Mouse (Mus musculus) C2C12 (cell line): Measurements from ENCODE around the gene Thegl. TPM values are rescaled to one million over a fixed set of nuclear protein-coding genes. Genes with fewer than 3 reads are reported as not detected.

Experiments
- H3K27me3 ChIP-seq: one replicate; pipeline ENCODE4 v1.6.1; 2011; ENCODE audit not compliant: control insufficient read depth, insufficient read depth, insufficient read length
- H3K36me3 ChIP-seq: one replicate; pipeline ENCODE4 v1.6.1; 2011; ENCODE audit not compliant: control insufficient read depth, insufficient read depth
- H3K4me3 ChIP-seq: one replicate; pipeline ENCODE4 v1.5.1; 2011; ENCODE audit warnings: mild to moderate bottlenecking, control low read depth; ENCODE audit not compliant: poor library complexity, insufficient read depth, severe bottlenecking
- H3K79me2 ChIP-seq: one replicate; pipeline ENCODE4 v1.6.1; 2011; ENCODE audit not compliant: control insufficient read depth, insufficient read depth
- H3K79me3 ChIP-seq: one replicate; pipeline ENCODE4 v1.6.1; 2011; ENCODE audit warnings: low read depth, control low read depth
- H3ac ChIP-seq: one replicate; pipeline ENCODE3; 2011; ENCODE audit warnings: low read depth; ENCODE audit not compliant: control insufficient read depth, insufficient read length
- CEBPB ChIP-seq: IDR thresholded peaks from one replicate; pipeline ENCODE4 v1.6.1; 2011; ENCODE audit warnings: low read depth, mild to moderate bottlenecking, control low read depth, moderate library complexity
- CTCF ChIP-seq: IDR thresholded peaks from one replicate; pipeline ENCODE4 v1.5.1; 2011; ENCODE audit not compliant: control insufficient read depth, insufficient read depth, insufficient read length
- FOSL1 ChIP-seq: IDR thresholded peaks from one replicate; pipeline ENCODE4 v1.8.0; 2011; ENCODE audit warnings: mild to moderate bottlenecking, low read length; ENCODE audit not compliant: poor library complexity, insufficient read depth, severe bottlenecking
- MAX ChIP-seq: IDR thresholded peaks from one replicate; pipeline ENCODE4 v1.6.1; 2011; ENCODE audit warnings: mild to moderate bottlenecking, control low read depth
- MYOD1 ChIP-seq: IDR thresholded peaks from one replicate; pipeline ENCODE4 v1.6.1; 2011; ENCODE audit warnings: low read depth; ENCODE audit not compliant: control insufficient read depth, insufficient read length
- MYOG ChIP-seq: IDR thresholded peaks from one replicate; pipeline ENCODE4 v1.6.1; 2011; ENCODE audit not compliant: control insufficient read depth, insufficient read length; ENCODE audit errors: extremely low read depth
- USF1 ChIP-seq: IDR thresholded peaks from one replicate; pipeline ENCODE4 v1.6.1; 2011; ENCODE audit warnings: low read depth, mild to moderate bottlenecking, control low read depth, moderate library complexity
- polyA plus RNA-seq: library from polyadenylated mRNA; unstranded; fragments of >200 nt; fragmentation: generic; extraction: Trizol; gene quantifications from one replicate; pipeline ENCODE4 v1.2.1, GENCODE M21; 2012; ENCODE audit warnings: missing spikeins

The Thegl gene
- polyA plus RNA-seq, 1 experiment: not detected

- H3K27me3 ChIP-seq: no peaks in the 10 kb centered on the region
- no peak overlapping the region for H3K4me3 ChIP-seq
- H3K79me3 ChIP-seq: no peaks in the 10 kb centered on the region
- H3ac ChIP-seq: no peak overlapping the region
- H3K79me2 ChIP-seq: no peaks in the 10 kb centered on the region
- H3K36me3 ChIP-seq: no peaks in the 10 kb centered on the region
- no peak for TF ChIP-seq MYOD1
- TF ChIP-seq CTCF: no peak
- TF ChIP-seq FOSL1: no peak
- TF ChIP-seq USF1: no peak
- TF ChIP-seq MYOG: no peak
- TF ChIP-seq MAX: no peak
- no peak for TF ChIP-seq CEBPB
These were observed 84.2 kb downstream of the Thegl start for GRCm38 (mm10) chr5:77099997-77100380.

- Histone ChIP-seq H3K36me3 (no peaks in the 10 kb centered on the region), H3K79me2 (no peaks in the 10 kb centered on the region), H3K79me3 (no peaks in the 10 kb centered on the region), H3K4me3 (no peak overlapping the region), H3ac (no peak overlapping the region), H3K27me3 (no peaks in the 10 kb centered on the region)
- no peak for TF ChIP-seq MAX
- TF ChIP-seq CEBPB: no peak
- no peak for TF ChIP-seq MYOD1
- no peak for TF ChIP-seq CTCF
- no peak for TF ChIP-seq USF1
- no peak for TF ChIP-seq MYOG
- no peak for TF ChIP-seq FOSL1
These were observed 84.9 kb downstream of the Thegl start for GRCm38 (mm10) chr5:77100691-77101090.

GRCm38 (mm10) chr5:77102522-77103365 lies 86.9 kb downstream of the Thegl start:
- Histone ChIP-seq H3K27me3 (no peaks in the 10 kb centered on the region), H3K79me3 (no peaks in the 10 kb centered on the region), H3K36me3 (no peaks in the 10 kb centered on the region), H3K4me3 (no peak overlapping the region), H3K79me2 (no peaks in the 10 kb centered on the region), H3ac (no peak overlapping the region)
- TF ChIP-seq MYOG: no peak
- TF ChIP-seq MYOD1: no peak
- no peak for TF ChIP-seq CEBPB
- no peak for TF ChIP-seq MAX
- TF ChIP-seq USF1: no peak
- no peak for TF ChIP-seq CTCF
- TF ChIP-seq FOSL1: no peak

- Histone ChIP-seq H3K27me3 (no peaks in the 10 kb centered on the region), H3K79me3 (no peaks in the 10 kb centered on the region), H3ac (no peak overlapping the region), H3K36me3 (no peaks in the 10 kb centered on the region), H3K79me2 (no peaks in the 10 kb centered on the region), H3K4me3 (no peak overlapping the region)
- TF ChIP-seq MYOG: no peak
- TF ChIP-seq CTCF: no peak
- no peak for TF ChIP-seq FOSL1
- TF ChIP-seq MYOD1: no peak
- TF ChIP-seq CEBPB: no peak
- no peak for TF ChIP-seq MAX
- TF ChIP-seq USF1: no peak
These were observed 91.5 kb downstream of the Thegl start for GRCm38 (mm10) chr5:77107146-77107822.

- TF ChIP-seq CTCF (no peak), MAX (no peak), MYOD1 (no peak), FOSL1 (no peak), CEBPB (no peak), MYOG (no peak), USF1 (no peak)
- Histone ChIP-seq H3K79me3 (no peaks in the 10 kb centered on the region), H3K79me2 (no peaks in the 10 kb centered on the region), H3K4me3 (no peak overlapping the region), H3K36me3 (no peaks in the 10 kb centered on the region), H3K27me3 (no peaks in the 10 kb centered on the region), H3ac (no peak overlapping the region)
These were observed 93.0 kb downstream of the Thegl start for GRCm38 (mm10) chr5:77108806-77109205.
